Mouse (Mus musculus) small intestine, adult 2 months (tissue): Measurements from ENCODE around the gene Sept8.

Experiments used
- CTCF ChIP-seq: fragments of 200-500 bp; IDR thresholded peaks from 2 replicates; pipeline ENCODE4 v1.5.1; 2012; ENCODE audit warnings: low read depth, mild to moderate bottlenecking, control low read depth, inconsistent platforms, low read length, moderate library complexity, mixed read lengths; ENCODE audit not compliant: insufficient replicate concordance, insufficient read length; ENCODE audit errors: extremely low read depth
- POLR2A ChIP-seq: fragments of 200-500 bp; IDR thresholded peaks from 2 replicates; pipeline ENCODE4 v1.6.1; 2012; ENCODE audit warnings: low read depth, mild to moderate bottlenecking, control low read depth, inconsistent platforms, low read length, moderate library complexity

GRCm38 (mm10) chr11:53518759-53519158 lies 298 bp upstream of the Sept8 start:
- TF ChIP-seq CTCF (no peak), POLR2A (no peak)
